Mouse (Mus musculus): ENCODE data around the gene Tle2. TPM values are rescaled to one million over a fixed set of nuclear protein-coding genes. Genes with fewer than 3 reads are reported as not detected.

Tle2 gene
- polyA plus RNA-seq, 1 experiment from 2014 or later: 18.4 TPM

DNA sequence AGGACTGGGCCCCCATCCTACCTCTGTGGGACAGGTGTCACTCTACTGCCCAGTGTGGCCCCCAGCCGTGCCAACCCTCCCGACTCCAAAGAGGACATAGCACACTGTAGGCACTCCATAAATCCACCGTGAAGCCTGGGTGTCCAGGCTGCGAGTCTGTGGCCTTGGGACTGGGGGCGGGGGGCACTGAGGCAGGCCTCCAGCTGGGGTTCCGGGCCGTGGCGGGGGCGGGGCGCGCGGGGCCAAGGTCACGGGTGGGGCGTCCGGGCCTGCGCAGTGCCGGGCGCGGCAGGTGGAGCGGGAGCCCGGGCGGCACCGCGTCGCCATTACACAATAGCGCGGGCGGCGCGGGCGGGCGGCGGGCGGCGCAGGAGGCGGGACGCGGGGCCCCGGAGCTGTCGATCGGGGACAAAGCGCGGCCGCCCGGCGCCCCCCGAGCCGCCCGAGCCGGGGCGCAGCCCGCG, 15.2 kb upstream of the Tle2 start, which contains the start of gene Aes:
TSS of gene Aes (plus strand) at position 326 of the 464 bp plus-strand sequence.
- peak; percentile 13; the same call in 1 of the 2 replicates for ATAC-seq (ENCODE audit: insufficient number of reproducible peaks, low FRiP score, low TSS enrichment, low read depth)
- Histone ChIP-seq H3K4me1 (ENCODE audit: control insufficient read depth, insufficient read depth, low read length) (peaks cover 28% of the 10 kb centered on the region), H3K4me3 (ENCODE audit: low read depth, low read length) (peak within 1 kb of the TSS; percentile 95), H3K4me2 (ENCODE audit: low read depth, severe bottlenecking) (peak within 1 kb of the TSS; percentile 97), H3K9me3 (ENCODE audit: control insufficient read depth, low read length) (no peaks in the 10 kb centered on the region), H3K9ac (ENCODE audit: low read length) (peak within 1 kb of the TSS; percentile 90), H3K27me3 (ENCODE audit: control insufficient read depth, insufficient read depth, low read length) (no peaks in the 10 kb centered on the region), H3K36me3 (ENCODE audit: control insufficient read depth, insufficient read depth, low read length) (peaks cover 5% of the 10 kb centered on the region), H3K27ac (replicated peaks; ENCODE audit: low read depth, low read length) (peak within 1 kb of the TSS; percentile 68)
- WGBS: under 1% methylated on average over 30 of the region's 53 CpGs
- DNase-seq (ENCODE audit: low spot score): peak; percentile 65

- Histone ChIP-seq H3K4me1 (ENCODE audit: control insufficient read depth, insufficient read depth, low read length) (peaks cover 35% of the 10 kb centered on the region), H3K4me2 (ENCODE audit: low read depth, severe bottlenecking) (peak overlapping the region; percentile 97), H3K27ac (replicated peaks; ENCODE audit: low read depth, low read length) (peak overlapping the region; percentile 68), H3K9ac (ENCODE audit: low read length) (peak overlapping the region; percentile 90), H3K9me3 (ENCODE audit: control insufficient read depth, low read length) (no peaks in the 10 kb centered on the region), H3K27me3 (ENCODE audit: control insufficient read depth, insufficient read depth, low read length) (no peaks in the 10 kb centered on the region), H3K36me3 (ENCODE audit: control insufficient read depth, insufficient read depth, low read length) (peaks cover 5% of the 10 kb centered on the region), H3K4me3 (ENCODE audit: low read depth, low read length) (peak overlapping the region; percentile 95)
- no peak for ATAC-seq (ENCODE audit: insufficient number of reproducible peaks, low FRiP score, low TSS enrichment, low read depth)
- WGBS: 1% methylated on average over 28 of the region's 36 CpGs
- DNase-seq (ENCODE audit: low spot score): no peak
Observed at GRCm38 (mm10) chr10:81559627-81560539, 14.5 kb upstream of the Tle2 start.

DNA sequence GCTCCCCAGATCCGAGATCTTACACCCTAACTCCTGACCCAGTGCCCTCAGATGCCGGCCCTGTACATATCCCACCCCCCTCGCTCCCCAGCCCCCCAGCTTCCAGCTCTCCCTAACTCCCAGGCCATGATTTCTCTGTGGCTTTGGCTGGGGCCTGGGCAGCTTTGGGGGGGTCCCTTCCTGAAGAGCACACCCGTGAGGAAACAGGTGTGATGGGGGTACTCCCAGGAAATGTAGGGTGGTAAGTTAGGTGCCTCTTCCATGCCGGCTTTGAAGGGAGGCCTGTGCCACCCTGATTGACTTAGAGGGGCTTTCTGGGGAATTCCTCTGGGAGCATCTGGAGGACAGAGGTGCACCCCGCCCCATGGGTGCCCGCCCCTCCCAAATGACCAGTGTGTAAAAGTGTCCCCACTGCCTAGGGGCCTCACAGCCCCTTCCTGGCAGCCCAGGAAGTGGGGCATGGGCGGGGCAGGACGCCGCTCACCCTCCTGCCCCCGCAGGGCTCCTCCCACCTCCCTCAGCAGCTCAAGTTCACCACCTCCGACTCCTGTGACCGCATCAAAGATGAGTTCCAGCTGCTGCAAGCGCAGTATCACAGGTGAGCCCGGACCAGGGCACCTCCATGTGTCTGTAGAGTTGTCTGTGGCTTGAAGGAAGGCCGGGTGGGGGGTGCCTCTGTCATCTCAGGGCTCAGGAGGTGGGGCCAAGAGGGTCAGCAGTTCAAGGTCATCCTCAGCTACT, 13.5 kb upstream of the Tle2 start:
- Histone ChIP-seq H3K4me1 (ENCODE audit: control insufficient read depth, insufficient read depth, low read length) (peaks cover 43% of the 10 kb centered on the region), H3K4me2 (ENCODE audit: low read depth, severe bottlenecking) (peak overlapping the region; percentile 97), H3K27ac (replicated peaks; ENCODE audit: low read depth, low read length) (peak overlapping the region; percentile 68; the same call in 1 of the 2 replicates), H3K9ac (ENCODE audit: low read length) (peak overlapping the region; percentile 90), H3K4me3 (ENCODE audit: low read depth, low read length) (peak overlapping the region; percentile 95), H3K9me3 (ENCODE audit: control insufficient read depth, low read length) (no peaks in the 10 kb centered on the region), H3K27me3 (ENCODE audit: control insufficient read depth, insufficient read depth, low read length) (no peaks in the 10 kb centered on the region), H3K36me3 (ENCODE audit: control insufficient read depth, insufficient read depth, low read length) (peaks cover 14% of the 10 kb centered on the region)
- ATAC-seq (ENCODE audit: insufficient number of reproducible peaks, low FRiP score, low TSS enrichment, low read depth): no peak
- 4% methylated on average over 15 of the region's 16 CpGs for WGBS
- no peak for DNase-seq (ENCODE audit: low spot score)

DNA sequence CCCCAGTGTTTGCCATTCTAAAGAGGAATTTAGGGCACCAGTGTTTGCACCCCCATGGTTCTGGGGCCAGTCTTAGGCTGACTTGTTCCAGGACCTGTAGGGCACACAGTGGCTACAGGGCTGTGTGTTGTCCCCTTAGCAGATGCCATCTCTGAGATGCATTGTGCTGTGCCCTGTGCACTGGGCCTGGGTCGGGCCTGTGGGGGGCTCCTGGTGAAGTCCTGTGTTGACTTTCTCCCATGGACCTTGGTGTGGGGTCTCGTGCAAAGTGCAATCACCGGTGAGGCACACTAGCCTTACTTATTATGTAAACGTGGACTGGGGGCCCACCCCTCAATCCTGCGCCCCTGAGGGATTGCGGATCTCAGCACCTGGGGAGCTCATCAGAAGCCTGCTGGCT, 11.9 kb upstream of the Tle2 start:
- peaks cover 14% of the 10 kb centered on the region for H3K36me3 ChIP-seq (ENCODE audit: control insufficient read depth, insufficient read depth, low read length)
- no peaks in the 10 kb centered on the region for H3K27me3 ChIP-seq (ENCODE audit: control insufficient read depth, insufficient read depth, low read length)
- DNase-seq (ENCODE audit: low spot score) (no peak), ATAC-seq (ENCODE audit: insufficient number of reproducible peaks, low FRiP score, low TSS enrichment, low read depth) (no peak)
- peaks cover 43% of the 10 kb centered on the region for H3K4me1 ChIP-seq (ENCODE audit: control insufficient read depth, insufficient read depth, low read length)
- H3K4me3 ChIP-seq (ENCODE audit: low read depth, low read length): no peak overlapping the region
- 0 out of 2 replicates have a peak overlapping the region, but pooled peaks have one; percentile 12 for H3K4me2 ChIP-seq (ENCODE audit: low read depth, severe bottlenecking)
- H3K9me3 ChIP-seq (ENCODE audit: control insufficient read depth, low read length): no peaks in the 10 kb centered on the region
- H3K9ac ChIP-seq (ENCODE audit: low read length): no peak overlapping the region
- 83% methylated on average over 6 of the region's 6 CpGs for WGBS
- H3K27ac ChIP-seq (replicated peaks; ENCODE audit: low read depth, low read length): no peak overlapping the region

GRCm38 (mm10) chr10:81563481-81563880, 10.9 kb upstream of the Tle2 start:
- Histone ChIP-seq H3K4me3 (ENCODE audit: low read depth, low read length) (no peak overlapping the region), H3K9me3 (ENCODE audit: control insufficient read depth, low read length) (no peaks in the 10 kb centered on the region), H3K27ac (replicated peaks; ENCODE audit: low read depth, low read length) (no peak overlapping the region), H3K4me2 (ENCODE audit: low read depth, severe bottlenecking) (peak overlapping the region; percentile 55; the same call in 1 of the 2 replicates), H3K4me1 (ENCODE audit: control insufficient read depth, insufficient read depth, low read length) (peaks cover 49% of the 10 kb centered on the region), H3K9ac (ENCODE audit: low read length) (no peak overlapping the region), H3K27me3 (ENCODE audit: control insufficient read depth, insufficient read depth, low read length) (no peaks in the 10 kb centered on the region), H3K36me3 (ENCODE audit: control insufficient read depth, insufficient read depth, low read length) (peaks cover 14% of the 10 kb centered on the region)
- no peak for ATAC-seq (ENCODE audit: insufficient number of reproducible peaks, low FRiP score, low TSS enrichment, low read depth)
- 40% methylated on average over 6 of the region's 6 CpGs for WGBS
- no peak for DNase-seq (ENCODE audit: low spot score)

- Histone ChIP-seq H3K9me3 (ENCODE audit: control insufficient read depth, low read length) (no peaks in the 10 kb centered on the region), H3K4me3 (ENCODE audit: low read depth, low read length) (peak overlapping the region; percentile 26), H3K9ac (ENCODE audit: low read length) (0 out of 2 replicates have a peak overlapping the region, but pooled peaks have one; percentile 40), H3K27me3 (ENCODE audit: control insufficient read depth, insufficient read depth, low read length) (no peaks in the 10 kb centered on the region), H3K4me2 (ENCODE audit: low read depth, severe bottlenecking) (peak overlapping the region; percentile 55), H3K36me3 (ENCODE audit: control insufficient read depth, insufficient read depth, low read length) (peaks cover 14% of the 10 kb centered on the region), H3K4me1 (ENCODE audit: control insufficient read depth, insufficient read depth, low read length) (peaks cover 52% of the 10 kb centered on the region), H3K27ac (replicated peaks; ENCODE audit: low read depth, low read length) (peak overlapping the region; percentile 62)
- DNase-seq (ENCODE audit: low spot score): peak; percentile 66
- ATAC-seq (ENCODE audit: insufficient number of reproducible peaks, low FRiP score, low TSS enrichment, low read depth): 0 out of 2 replicates have a peak, but pooled peaks have one; percentile 5
- WGBS: 3% methylated on average over 10 of the region's 10 CpGs
Observed at GRCm38 (mm10) chr10:81564216-81564615, 10.1 kb upstream of the Tle2 start.

- Histone ChIP-seq H3K36me3 (ENCODE audit: control insufficient read depth, insufficient read depth, low read length) (peaks cover 14% of the 10 kb centered on the region), H3K4me1 (ENCODE audit: control insufficient read depth, insufficient read depth, low read length) (peaks cover 58% of the 10 kb centered on the region), H3K9me3 (ENCODE audit: control insufficient read depth, low read length) (no peaks in the 10 kb centered on the region), H3K4me2 (ENCODE audit: low read depth, severe bottlenecking) (peak overlapping the region; percentile 15; the same call in 1 of the 2 replicates), H3K27ac (replicated peaks; ENCODE audit: low read depth, low read length) (0 out of 2 replicates have a peak overlapping the region, but pooled peaks have one; percentile 8), H3K9ac (ENCODE audit: low read length) (no peak overlapping the region), H3K27me3 (ENCODE audit: control insufficient read depth, insufficient read depth, low read length) (no peaks in the 10 kb centered on the region), H3K4me3 (ENCODE audit: low read depth, low read length) (no peak overlapping the region)
- DNase-seq (ENCODE audit: low spot score) (peak; percentile 85), ATAC-seq (ENCODE audit: insufficient number of reproducible peaks, low FRiP score, low TSS enrichment, low read depth) (no peak)
- WGBS: 10% methylated on average over 10 of the region's 10 CpGs
Observed at GRCm38 (mm10) chr10:81564734-81565133, 9.6 kb upstream of the Tle2 start.
